Mouse (Mus musculus) A20 (cell line): Measurements from ENCODE around the gene Gata3.

Source experiments
- DNase-seq: peaks from one replicate; pipeline ENCODE4 v3.0.0-alpha.2; 2011; ENCODE audit warnings: low read depth, low spot score

Gene Gata3

GRCm38 (mm10) chr2:9872682-9873081, 17.2 kb downstream of the Gata3 start:
- no peak for DNase-seq

GRCm38 (mm10) chr2:9871798-9872197, 18.0 kb downstream of the Gata3 start:
- DNase-seq: no peak

DNA sequence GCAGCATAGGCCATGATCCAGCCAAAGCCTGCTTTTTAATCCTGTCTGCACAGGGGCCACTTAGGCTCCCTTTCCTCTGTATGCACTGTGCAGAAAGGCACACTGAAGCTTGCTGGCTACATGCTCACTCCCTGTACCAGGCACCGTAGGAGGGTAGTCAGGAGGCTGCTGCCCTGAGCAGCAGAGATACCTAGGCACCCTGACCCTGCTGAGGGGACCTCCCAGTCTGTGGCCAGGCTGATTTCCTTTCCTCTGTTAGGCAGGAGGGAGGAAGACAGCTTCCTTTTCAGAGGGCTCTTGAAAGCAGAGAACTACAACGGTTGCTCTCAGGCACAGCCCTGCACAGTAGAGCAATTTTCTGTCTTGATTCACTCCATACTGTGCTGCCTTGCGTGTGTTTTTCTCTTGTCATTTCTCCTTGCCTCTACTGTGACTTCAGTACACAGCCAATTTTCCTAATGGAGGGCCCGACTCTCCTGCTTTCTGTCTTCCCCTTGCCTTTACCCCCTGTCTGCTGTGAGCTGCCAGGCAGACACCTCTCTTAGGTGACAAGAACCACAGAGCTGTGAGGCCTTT, 18.6 kb downstream of the Gata3 start:
- DNase-seq: no peak

DNA sequence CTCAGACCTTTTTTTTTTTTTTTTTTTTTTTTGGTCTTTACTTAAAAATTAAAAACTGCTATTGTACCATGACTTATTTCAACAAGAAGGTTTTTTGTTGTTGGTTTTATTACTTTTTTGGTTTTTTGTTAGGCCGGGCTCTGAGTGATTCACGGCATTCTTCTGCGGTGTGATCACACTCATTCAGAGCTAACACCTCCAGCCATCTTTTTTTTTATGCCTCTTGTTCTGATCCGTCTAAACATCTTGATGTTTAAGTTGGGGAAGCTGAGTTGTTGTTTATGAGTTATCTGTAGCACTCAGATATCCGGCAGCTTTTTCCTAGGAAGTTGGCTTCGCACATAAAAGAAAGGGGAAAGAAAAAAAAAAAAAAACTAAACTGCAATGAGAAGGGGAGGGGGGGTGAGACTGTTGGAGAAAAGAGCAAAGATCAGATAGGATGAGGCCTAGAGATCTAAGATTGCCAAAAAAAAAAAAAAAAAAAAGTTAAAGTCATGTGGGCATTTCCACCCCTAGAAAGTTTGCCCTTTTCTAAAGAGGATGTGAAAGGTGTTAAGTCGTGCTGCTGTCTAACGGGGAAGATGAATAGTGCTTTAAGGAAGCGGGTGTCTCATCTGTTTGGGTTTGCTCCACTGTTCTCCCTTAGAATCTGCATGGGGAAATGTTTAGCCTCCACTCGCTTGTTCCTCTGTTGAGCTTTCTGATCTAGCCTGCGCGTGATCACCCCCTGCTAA, 22.6 kb downstream of the Gata3 start:
- peak; percentile 13 for DNase-seq

DNA sequence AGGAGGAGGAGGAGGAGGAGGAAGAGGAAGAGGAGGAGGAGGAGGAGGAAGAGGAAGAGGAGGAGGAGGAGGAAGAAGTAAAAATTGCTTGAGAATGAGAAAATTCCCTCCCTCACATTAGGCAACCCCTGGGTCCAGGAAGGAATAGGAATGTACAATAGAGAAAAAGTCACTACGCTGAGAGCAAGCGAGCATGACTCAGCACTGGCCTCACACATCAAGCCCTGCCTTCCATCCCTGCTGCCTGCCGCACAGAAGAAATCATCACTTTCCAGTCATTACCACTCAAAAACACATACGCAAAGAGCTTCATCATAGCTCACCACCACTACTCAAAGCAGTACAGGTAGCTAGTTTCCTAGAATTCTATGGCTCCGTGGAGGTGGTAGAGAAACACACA, 29.1 kb downstream of the Gata3 start:
- no peak for DNase-seq

- DNase-seq: no peak
Measured at GRCm38 (mm10) chr2:9855861-9856260, 34.0 kb downstream of the Gata3 start.

- no peak for DNase-seq
Measured at GRCm38 (mm10) chr2:9852851-9853576, 36.8 kb downstream of the Gata3 start.

GRCm38 (mm10) chr2:9835195-9835594, 54.6 kb downstream of the Gata3 start:
- no peak for DNase-seq

- DNase-seq: no peak
Measured at GRCm38 (mm10) chr2:9833712-9834111, 56.1 kb downstream of the Gata3 start.

- DNase-seq: no peak
Measured at GRCm38 (mm10) chr2:9827624-9828023, 62.2 kb downstream of the Gata3 start.

DNA sequence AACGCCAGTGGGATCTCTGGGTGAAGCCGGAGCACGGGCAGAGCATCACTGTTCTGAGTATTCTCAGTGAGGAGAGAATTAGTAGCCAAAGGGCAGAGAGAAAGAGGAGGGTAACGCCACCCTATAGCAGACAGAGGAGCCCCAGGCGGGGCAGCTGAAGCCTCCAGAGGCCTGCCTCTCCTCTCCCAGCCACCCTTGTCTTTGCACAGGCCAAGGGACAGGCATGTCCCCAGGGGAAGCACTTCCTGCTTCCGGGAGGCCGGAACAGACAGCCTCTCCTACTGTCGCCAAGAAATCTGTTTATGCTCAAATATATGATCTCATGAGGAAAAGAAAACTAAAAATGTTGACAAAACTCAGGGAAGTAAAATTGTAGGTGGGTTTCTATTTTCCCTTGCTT, 69.2 kb downstream of the Gata3 start:
- no peak for DNase-seq

- no peak for DNase-seq
Measured at GRCm38 (mm10) chr2:9818177-9818785, 71.6 kb downstream of the Gata3 start.
